Mouse (Mus musculus): ENCODE measurements at regions not wholly inside any gene's neighbourhood (a gene's known extent, or its start where the extent isn't known, plus 50 kb on each side); places are given as distances from the start of the nearest gene placed in this dataset.

- ATAC-seq (replicated peaks; ENCODE audit: low FRiP score, low TSS enrichment, low read depth), result no peak
- no peaks in the 10 kb centered on the region for H3K27me3 ChIP-seq (replicated peaks; ENCODE audit: control insufficient read depth, insufficient read depth, low read length)
- H3K27ac ChIP-seq (ENCODE audit: low read depth), result no peak overlapping the region
- H3K4me2 ChIP-seq (ENCODE audit: low read length), result no peak overlapping the region
- H3K4me3 ChIP-seq (ENCODE audit: low read depth, low read length), result no peak overlapping the region
- H3K4me1 ChIP-seq (replicated peaks; ENCODE audit: control insufficient read depth, insufficient read depth, low read length), result 0 out of 2 replicates have a peak, but pooled peaks cover 5% of the 10 kb centered on the region
- H3K9me3 ChIP-seq (ENCODE audit: control insufficient read depth, low read length), result no peaks in the 10 kb centered on the region
- no peak overlapping the region for H3K9ac ChIP-seq (ENCODE audit: low read length)
- DNase-seq (ENCODE audit: low spot score), result no peak
- 78% methylated on average over 4 of the region's 4 CpGs for WGBS
- no peaks in the 10 kb centered on the region for H3K36me3 ChIP-seq (ENCODE audit: control insufficient read depth, insufficient read depth, low read length)
Measured at GRCm38 (mm10) chr7:113117599-113117998, 89.7 kb upstream of the Arntl start.

GRCm38 (mm10) chr7:113121911-113122319, 85.3 kb upstream of the Arntl start:
- Histone ChIP-seq H3K4me3 (ENCODE audit: low read depth, low read length) (no peak overlapping the region), H3K36me3 (ENCODE audit: control insufficient read depth, insufficient read depth, low read length) (no peaks in the 10 kb centered on the region), H3K4me2 (ENCODE audit: low read length) (no peak overlapping the region), H3K27ac (ENCODE audit: low read depth) (peak overlapping the region; percentile 16), H3K9ac (ENCODE audit: low read length) (no peak overlapping the region), H3K9me3 (ENCODE audit: control insufficient read depth, low read length) (no peaks in the 10 kb centered on the region), H3K4me1 (replicated peaks; ENCODE audit: control insufficient read depth, insufficient read depth, low read length) (0 out of 2 replicates have a peak, but pooled peaks cover 6% of the 10 kb centered on the region), H3K27me3 (replicated peaks; ENCODE audit: control insufficient read depth, insufficient read depth, low read length) (no peaks in the 10 kb centered on the region)
- WGBS, result 15% methylated on average over 6 of the region's 6 CpGs
- ATAC-seq (replicated peaks; ENCODE audit: low FRiP score, low TSS enrichment, low read depth), result peak; percentile 77
- DNase-seq (ENCODE audit: low spot score), result peak; percentile 60

GRCm38 (mm10) chr7:113126010-113126409, 81.3 kb upstream of the Arntl start:
- Histone ChIP-seq H3K9me3 (ENCODE audit: control insufficient read depth, low read length) (no peaks in the 10 kb centered on the region), H3K27ac (ENCODE audit: low read depth) (no peak overlapping the region)
- WGBS, result 86% methylated on average over 1 of the region's 1 CpGs

GRCm38 (mm10) chr7:113130552-113130951, 76.7 kb upstream of the Arntl start:
- H3K9ac ChIP-seq (ENCODE audit: low read length), result no peak overlapping the region
- H3K4me3 ChIP-seq (ENCODE audit: low read depth, low read length), result no peak overlapping the region
- DNase-seq (ENCODE audit: low spot score), result no peak
- no peak for ATAC-seq (replicated peaks; ENCODE audit: low FRiP score, low TSS enrichment, low read depth)
- H3K27ac ChIP-seq (ENCODE audit: low read depth), result no peak overlapping the region
- WGBS, result 75% methylated on average over 6 of the region's 6 CpGs
- no peaks in the 10 kb centered on the region for H3K36me3 ChIP-seq (ENCODE audit: control insufficient read depth, insufficient read depth, low read length)
- no peaks in the 10 kb centered on the region for H3K4me1 ChIP-seq (replicated peaks; ENCODE audit: control insufficient read depth, insufficient read depth, low read length)
- H3K27me3 ChIP-seq (replicated peaks; ENCODE audit: control insufficient read depth, insufficient read depth, low read length), result no peaks in the 10 kb centered on the region
- no peaks in the 10 kb centered on the region for H3K9me3 ChIP-seq (ENCODE audit: control insufficient read depth, low read length)
- no peak overlapping the region for H3K4me2 ChIP-seq (ENCODE audit: low read length)

More at GRCm38 (mm10) chr7:113126010-113126409, 81.3 kb upstream of the Arntl start:
- H3K4me3 ChIP-seq (ENCODE audit: low read depth, low read length), result no peak overlapping the region
- no peak for ATAC-seq (replicated peaks; ENCODE audit: low FRiP score, low TSS enrichment, low read depth)
- H3K36me3 ChIP-seq (ENCODE audit: control insufficient read depth, insufficient read depth, low read length), result no peaks in the 10 kb centered on the region
- no peak overlapping the region for H3K9ac ChIP-seq (ENCODE audit: low read length)
- H3K27me3 ChIP-seq (replicated peaks; ENCODE audit: control insufficient read depth, insufficient read depth, low read length), result no peaks in the 10 kb centered on the region
- no peak overlapping the region for H3K4me2 ChIP-seq (ENCODE audit: low read length)
- H3K4me1 ChIP-seq (replicated peaks; ENCODE audit: control insufficient read depth, insufficient read depth, low read length), result 0 out of 2 replicates have a peak, but pooled peaks cover 6% of the 10 kb centered on the region
- no peak for DNase-seq (ENCODE audit: low spot score)

GRCm38 (mm10) chr7:113131945-113132538, 75.2 kb upstream of the Arntl start:
- Histone ChIP-seq H3K9me3 (ENCODE audit: control insufficient read depth, low read length) (no peaks in the 10 kb centered on the region), H3K27me3 (replicated peaks; ENCODE audit: control insufficient read depth, insufficient read depth, low read length) (no peaks in the 10 kb centered on the region), H3K27ac (ENCODE audit: low read depth) (no peak overlapping the region), H3K4me3 (ENCODE audit: low read depth, low read length) (no peak overlapping the region), H3K4me1 (replicated peaks; ENCODE audit: control insufficient read depth, insufficient read depth, low read length) (no peaks in the 10 kb centered on the region), H3K36me3 (ENCODE audit: control insufficient read depth, insufficient read depth, low read length) (no peaks in the 10 kb centered on the region), H3K4me2 (ENCODE audit: low read length) (no peak overlapping the region), H3K9ac (ENCODE audit: low read length) (no peak overlapping the region)
- WGBS, result 2% methylated on average over 6 of the region's 6 CpGs
- ATAC-seq (replicated peaks; ENCODE audit: low FRiP score, low TSS enrichment, low read depth) (0 out of 2 replicates have a peak, but pooled peaks have one; percentile 27), DNase-seq (ENCODE audit: low spot score) (peak; percentile 90)

- Histone ChIP-seq H3K4me3 (ENCODE audit: low read depth, low read length) (no peak overlapping the region), H3K27ac (ENCODE audit: low read depth) (no peak overlapping the region), H3K9me3 (ENCODE audit: control insufficient read depth, low read length) (no peaks in the 10 kb centered on the region), H3K9ac (ENCODE audit: low read length) (no peak overlapping the region), H3K27me3 (replicated peaks; ENCODE audit: control insufficient read depth, insufficient read depth, low read length) (no peaks in the 10 kb centered on the region), H3K4me2 (ENCODE audit: low read length) (no peak overlapping the region), H3K4me1 (replicated peaks; ENCODE audit: control insufficient read depth, insufficient read depth, low read length) (no peaks in the 10 kb centered on the region), H3K36me3 (ENCODE audit: control insufficient read depth, insufficient read depth, low read length) (no peaks in the 10 kb centered on the region)
- DNase-seq (ENCODE audit: low spot score), result no peak
- 79% methylated on average over 5 of the region's 5 CpGs for WGBS
- no peak for ATAC-seq (replicated peaks; ENCODE audit: low FRiP score, low TSS enrichment, low read depth)
Measured at GRCm38 (mm10) chr7:113133891-113134290, 73.4 kb upstream of the Arntl start.

- DNase-seq (ENCODE audit: low spot score) (no peak), ATAC-seq (replicated peaks; ENCODE audit: low FRiP score, low TSS enrichment, low read depth) (no peak)
- no peaks in the 10 kb centered on the region for H3K36me3 ChIP-seq (ENCODE audit: control insufficient read depth, insufficient read depth, low read length)
- no peaks in the 10 kb centered on the region for H3K4me1 ChIP-seq (replicated peaks; ENCODE audit: control insufficient read depth, insufficient read depth, low read length)
- 77% methylated on average over 10 of the region's 10 CpGs for WGBS
- H3K27ac ChIP-seq (ENCODE audit: low read depth), result no peak overlapping the region
- no peak overlapping the region for H3K4me3 ChIP-seq (ENCODE audit: low read depth, low read length)
- 0 out of 2 replicates have a peak, but pooled peaks cover 4% of the 10 kb centered on the region for H3K27me3 ChIP-seq (replicated peaks; ENCODE audit: control insufficient read depth, insufficient read depth, low read length)
- no peaks in the 10 kb centered on the region for H3K9me3 ChIP-seq (ENCODE audit: control insufficient read depth, low read length)
- no peak overlapping the region for H3K4me2 ChIP-seq (ENCODE audit: low read length)
- no peak overlapping the region for H3K9ac ChIP-seq (ENCODE audit: low read length)
Measured at GRCm38 (mm10) chr7:113140011-113140438, 67.2 kb upstream of the Arntl start.

- Histone ChIP-seq H3K27ac (ENCODE audit: low read depth) (no peak overlapping the region), H3K4me1 (replicated peaks; ENCODE audit: control insufficient read depth, insufficient read depth, low read length) (no peaks in the 10 kb centered on the region), H3K9ac (ENCODE audit: low read length) (no peak overlapping the region), H3K4me2 (ENCODE audit: low read length) (no peak overlapping the region), H3K4me3 (ENCODE audit: low read depth, low read length) (no peak overlapping the region), H3K36me3 (ENCODE audit: control insufficient read depth, insufficient read depth, low read length) (no peaks in the 10 kb centered on the region), H3K9me3 (ENCODE audit: control insufficient read depth, low read length) (no peaks in the 10 kb centered on the region), H3K27me3 (replicated peaks; ENCODE audit: control insufficient read depth, insufficient read depth, low read length) (0 out of 2 replicates have a peak, but pooled peaks cover 4% of the 10 kb centered on the region)
- ATAC-seq (replicated peaks; ENCODE audit: low FRiP score, low TSS enrichment, low read depth) (no peak), DNase-seq (ENCODE audit: low spot score) (no peak)
- 61% methylated on average over 10 of the region's 10 CpGs for WGBS
Measured at GRCm38 (mm10) chr7:113141846-113142683, 65.2 kb upstream of the Arntl start.
